Mouse (Mus musculus) CH12.LX (cell line): Measurements from ENCODE around the gene Fam120a. TPM values are rescaled to one million over a fixed set of nuclear protein-coding genes. Genes with fewer than 3 reads are reported as not detected.

Experiments
- DNase-seq: peaks from one replicate; pipeline ENCODE4 v3.0.0-alpha.2; 2013; ENCODE audit errors: extremely low read depth
- H3K27ac ChIP-seq: 2 replicates; pipeline ENCODE4 v1.5.1; 2012; ENCODE audit warnings: low read depth, mild to moderate bottlenecking, control low read depth, moderate library complexity; ENCODE audit not compliant: insufficient read depth
- H3K27me3 ChIP-seq: replicated peaks from 2 replicates; pipeline ENCODE3; 2012; ENCODE audit warnings: inconsistent platforms
- H3K36me3 ChIP-seq, 2 experiments: replicated peaks in 1 of 2; 2 replicates each; pipeline versions ENCODE3 to v1.6.1; 2012; ENCODE audit warnings: inconsistent platforms in 1 of 2, low read length in 1 of 2, mild to moderate bottlenecking in 1 of 2, mixed read lengths in 1 of 2, moderate library complexity in 1 of 2; ENCODE audit not compliant: control insufficient read depth in 1 of 2, insufficient read depth in 1 of 2
- H3K4me1 ChIP-seq, 2 experiments: 2 replicates each; pipeline ENCODE4 v1.6.1; 2012; ENCODE audit warnings: inconsistent platforms in 1 of 2, moderate library complexity in 1 of 2; ENCODE audit not compliant: insufficient read depth in 2 of 2, control insufficient read depth in 1 of 2
- H3K4me2 ChIP-seq: 2 replicates; pipeline ENCODE4 v1.6.1; 2012; ENCODE audit warnings: low read depth, mild to moderate bottlenecking, control low read depth; ENCODE audit not compliant: poor library complexity, insufficient read depth, severe bottlenecking
- H3K4me3 ChIP-seq, 3 experiments: fragments of 150-350 bp in 1 of 3; sonication (generic) in 1 of 3; replicated peaks in 1 of 3; 2 replicates each; pipeline versions ENCODE3 to v1.5.1; 2011 to 2012; ENCODE audit warnings: low read depth in 2 of 3, low read length in 2 of 3, mild to moderate bottlenecking in 2 of 3, moderate library complexity in 2 of 3, control low read depth in 1 of 3, improper control_type of control experiment in 1 of 3, inconsistent platforms in 1 of 3, mixed read lengths in 1 of 3; ENCODE audit not compliant: poor library complexity in 1 of 3
- H3K79me2 ChIP-seq: replicated peaks from 2 replicates; pipeline ENCODE4 v1.6.1; 2012; ENCODE audit warnings: mild to moderate bottlenecking, moderate library complexity; ENCODE audit not compliant: control insufficient read depth, poor library complexity, insufficient read depth, severe bottlenecking; ENCODE audit errors: extremely low read depth
- H3K9ac ChIP-seq: 2 replicates; pipeline ENCODE4 v1.6.1; 2012; ENCODE audit warnings: low read depth, mild to moderate bottlenecking, control low read depth, moderate library complexity; ENCODE audit not compliant: insufficient read depth
- H3K9me3 ChIP-seq: replicated peaks from 2 replicates; pipeline ENCODE3; 2012; ENCODE audit warnings: low read length, inconsistent platforms, mixed read lengths
- CHD1 ChIP-seq: IDR thresholded peaks from 2 replicates; pipeline ENCODE4 v1.6.1; 2012; ENCODE audit warnings: low read depth, low read length, improper control_type of control experiment, inconsistent platforms
- CTCF ChIP-seq, 2 experiments: IDR thresholded peaks in 1 of 2; conservative IDR thresholded peaks in 1 of 2; 2 replicates each; pipeline ENCODE4 v1.5.1; 2011 to 2012; ENCODE audit warnings: low read depth in 2 of 2, low read length in 2 of 2, improper control_type of control experiment in 1 of 2, inconsistent platforms in 1 of 2, mild to moderate bottlenecking in 1 of 2, moderate library complexity in 1 of 2
- ELF1 ChIP-seq: IDR thresholded peaks from 2 replicates; pipeline ENCODE4 v1.6.1; 2014; ENCODE audit warnings: low read depth, mild to moderate bottlenecking, inconsistent platforms, low read length, improper control_type of control experiment
- EP300 ChIP-seq: IDR thresholded peaks from 2 replicates; pipeline ENCODE4 v1.6.1; 2011; ENCODE audit warnings: low read length, improper control_type of control experiment
- ETS1 ChIP-seq: conservative IDR thresholded peaks from 2 replicates; pipeline ENCODE4 v1.6.1; 2012; ENCODE audit warnings: low read depth, mild to moderate bottlenecking, inconsistent platforms, low read length, improper control_type of control experiment, moderate library complexity
- GABPA ChIP-seq: IDR thresholded peaks from 2 replicates; pipeline ENCODE4 v1.6.1; 2012; ENCODE audit warnings: low read depth, low read length, improper control_type of control experiment, inconsistent platforms; ENCODE audit not compliant: insufficient replicate concordance
- HCFC1 ChIP-seq: IDR thresholded peaks from 2 replicates; pipeline ENCODE4 v1.6.1; 2012; ENCODE audit warnings: low read depth, mild to moderate bottlenecking, inconsistent platforms, low read length, improper control_type of control experiment
- IRF4 ChIP-seq: IDR thresholded peaks from 2 replicates; pipeline ENCODE4 v1.6.1; 2014; ENCODE audit warnings: low read depth, mild to moderate bottlenecking, inconsistent platforms, low read length, improper control_type of control experiment
- JUND ChIP-seq: conservative IDR thresholded peaks from 2 replicates; pipeline ENCODE4 v1.6.1; 2011; ENCODE audit warnings: low read depth, low read length, improper control_type of control experiment
- MAZ ChIP-seq: IDR thresholded peaks from 2 replicates; pipeline ENCODE4 v1.6.1; 2012; ENCODE audit warnings: low read depth, mild to moderate bottlenecking, inconsistent platforms, low read length, improper control_type of control experiment, moderate library complexity
- MYC ChIP-seq: IDR thresholded peaks from 2 replicates; pipeline ENCODE4 v1.6.1; 2011; ENCODE audit warnings: low read depth, mild to moderate bottlenecking, improper control_type of control experiment, low read length
- NRF1 ChIP-seq: IDR thresholded peaks from 2 replicates; pipeline ENCODE4 v1.6.1; 2014; ENCODE audit warnings: low read depth, mild to moderate bottlenecking, inconsistent platforms, low read length, improper control_type of control experiment, moderate library complexity
- PAX5 ChIP-seq: IDR thresholded peaks from 2 replicates; pipeline ENCODE4 v1.6.1; 2012; ENCODE audit warnings: low read length, inconsistent platforms, mixed read lengths
- POLR2A ChIP-seq: IDR thresholded peaks from 2 replicates; pipeline ENCODE4 v1.6.1; 2011; ENCODE audit warnings: low read depth, mild to moderate bottlenecking, improper control_type of control experiment, low read length
- POLR2AphosphoS2 ChIP-seq: IDR thresholded peaks from 2 replicates; pipeline ENCODE4 v1.6.1; 2011; ENCODE audit warnings: low read depth, low read length, improper control_type of control experiment
- RAD21 ChIP-seq: IDR thresholded peaks from 2 replicates; pipeline ENCODE4 v1.6.1; 2011; ENCODE audit warnings: low read depth, mild to moderate bottlenecking, low read length, improper control_type of control experiment, moderate library complexity
- RCOR1 ChIP-seq: conservative IDR thresholded peaks from 2 replicates; pipeline ENCODE4 v1.6.1; 2012; ENCODE audit warnings: low read depth, mild to moderate bottlenecking, inconsistent platforms, low read length, improper control_type of control experiment
- TCF12 ChIP-seq: IDR thresholded peaks from 2 replicates; pipeline ENCODE4 v1.6.1; 2014; ENCODE audit warnings: low read depth, mild to moderate bottlenecking, inconsistent platforms, low read length, improper control_type of control experiment
- USF2 ChIP-seq: conservative IDR thresholded peaks from 2 replicates; pipeline ENCODE4 v1.6.1; 2011; ENCODE audit warnings: low read depth, low read length, improper control_type of control experiment
- ZMIZ1 ChIP-seq: IDR thresholded peaks from 2 replicates; pipeline ENCODE4 v1.6.1; 2012; ENCODE audit warnings: low read depth, mild to moderate bottlenecking, inconsistent platforms, low read length, improper control_type of control experiment
- dilution Hi-C: fragments of 300-500 bp; cut with MboI; formaldehyde crosslinking; loops from 2 replicates; pipeline ENCODE4 v1.14.3; 2020; ENCODE audit warnings: low sequenced_read_pairs; ENCODE audit not compliant: extremely low pct_unique_long_range_greater_than_20kb, extremely low pct_ligation_motif_present
- in situ Hi-C: fragments of 300-500 bp; cut with MboI; formaldehyde crosslinking; loops from 3 replicates; pipeline ENCODE4 v1.14.3; 2019; ENCODE audit warnings: low sequenced_read_pairs, low pct_ligation_motif_present, low pct_unique_long_range_greater_than_20kb, mixed read lengths
- polyA plus RNA-seq: library from polyadenylated mRNA; unstranded; fragments of >175 nt; gene quantifications from 2 replicates; pipeline ENCODE4 v1.2.1, GENCODE M21; 2012; ENCODE audit warnings: low read depth; ENCODE audit not compliant: insufficient read length
- total RNA-seq, 2 experiments: library from RNA; depleted of rRNA; stranded (reverse); fragments of 300-350 nt in 1 of 2; fragments of >200 nt in 1 of 2; gene quantifications; 2 replicates each; pipeline ENCODE4 v1.2.3; 2012 to 2014

Gene Fam120a
- total and polyA plus RNA-seq, 3 experiments = 70.0 to 122 (median 82.6) TPM

DNA sequence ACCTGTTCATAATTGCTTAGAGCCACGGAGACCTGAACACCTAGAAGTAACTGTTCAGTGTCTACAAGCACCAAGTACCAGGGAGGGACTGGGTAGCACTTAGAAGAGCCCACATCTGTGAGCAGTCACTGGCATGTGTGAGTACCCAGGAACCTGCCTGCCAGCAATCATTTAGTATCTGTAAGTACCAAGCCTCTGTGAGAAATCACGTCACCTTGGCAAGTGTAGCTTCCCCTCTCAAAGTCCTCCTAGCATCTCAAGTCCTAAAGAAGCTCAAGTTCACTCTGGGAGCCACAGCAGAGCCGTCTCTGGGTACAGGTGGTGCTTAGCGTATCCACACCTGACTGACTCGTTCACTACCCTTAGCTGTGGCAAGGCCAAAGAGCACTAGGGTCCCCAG is 116.1 kb downstream of the Fam120a start:
- in situ Hi-C loops = loop anchor here (25.0 kb wide), 1 partner anchor 336 kb away; the partner anchor contains the start of gene Ninj1
- Histone ChIP-seq H3K36me3 (peaks cover 0 to 11% of the 10 kb centered on the region in 2 experiments), H3K27me3 (no peaks in the 10 kb centered on the region), H3K4me2 (no peak overlapping the region), H3K27ac (no peak overlapping the region), H3K9me3 (no peaks in the 10 kb centered on the region), H3K4me1 (peaks cover 14 to 47% of the 10 kb centered on the region in 2 experiments), H3K79me2 (0 out of 2 replicates have a peak, but pooled peaks cover 3% of the 10 kb centered on the region), H3K4me3 (no peak overlapping the region), H3K9ac (no peak overlapping the region)
- dilution Hi-C loops = no loop called here
- TF ChIP-seq JUND = no peak
- DNase-seq = no peak

- no peaks in the 10 kb centered on the region for H3K9me3 ChIP-seq
- H3K36me3 ChIP-seq = peaks cover 0 to 9% of the 10 kb centered on the region in 2 experiments
- no peaks in the 10 kb centered on the region for H3K27me3 ChIP-seq
- no peak for TF ChIP-seq ZMIZ1
- no peak for TF ChIP-seq POLR2AphosphoS2
- TF ChIP-seq EP300 = no peak
- TF ChIP-seq MYC = no peak
- no peak for TF ChIP-seq PAX5
- TF ChIP-seq CHD1 = no peak
- no peak for TF ChIP-seq HCFC1
- no peak for TF ChIP-seq POLR2A
- no peak for TF ChIP-seq ELF1
- TF ChIP-seq RAD21 = no peak
- no peak for TF ChIP-seq CTCF (conservative IDR thresholded peaks at IDR 0.05 in 1 of 2, IDR thresholded peaks at IDR 0.05 in 1 of 2; ENCODE audit: low read depth in 2 of 2, low read length in 2 of 2)
- no peak overlapping the region for H3K4me3 ChIP-seq
- in situ Hi-C loops = loop anchor here (25.0 kb wide), 1 partner anchor 337 kb away; the partner anchor contains the start of gene Ninj1
- no peak overlapping the region for H3K27ac ChIP-seq
- no peak overlapping the region for H3K9ac ChIP-seq
- no peak overlapping the region for H3K4me2 ChIP-seq
- dilution Hi-C loops = no loop called here
- DNase-seq = no peak
- 0 out of 2 replicates have a peak, but pooled peaks cover 3% of the 10 kb centered on the region for H3K79me2 ChIP-seq
- H3K4me1 ChIP-seq = peaks cover 9 to 40% of the 10 kb centered on the region in 2 experiments
These were observed 117.0 kb downstream of the Fam120a start for GRCm38 (mm10) chr13:48850771-48851170.

GRCm38 (mm10) chr13:48850326-48850725 is 117.5 kb downstream of the Fam120a start:
- no peak overlapping the region for H3K27ac ChIP-seq

More at GRCm38 (mm10) chr13:48850326-48850725, 117.5 kb downstream of the Fam120a start:
- dilution Hi-C loops (no loop called here), in situ Hi-C loops (loop anchor here (25.0 kb wide), 1 partner anchor 337 kb away; the partner anchor contains the start of gene Ninj1)
- Histone ChIP-seq H3K36me3 (peaks cover 0 to 8% of the 10 kb centered on the region in 2 experiments), H3K9ac (no peak overlapping the region), H3K4me2 (no peak overlapping the region), H3K9me3 (no peaks in the 10 kb centered on the region), H3K4me3 (no peak overlapping the region), H3K4me1 (peaks cover 7 to 40% of the 10 kb centered on the region in 2 experiments), H3K79me2 (0 out of 2 replicates have a peak, but pooled peaks cover 3% of the 10 kb centered on the region), H3K27me3 (no peaks in the 10 kb centered on the region)
- DNase-seq = no peak
- TF ChIP-seq HCFC1 (no peak), USF2 (no peak), ETS1 (no peak), IRF4 (no peak), MYC (no peak), MAZ (no peak), NRF1 (no peak), TCF12 (no peak), RCOR1 (no peak), GABPA (no peak)
